Mouse (Mus musculus) liver, adult 2 months (tissue): ENCODE measurements at regions not wholly inside any gene's neighbourhood (a gene's known extent, or its start where the extent isn't known, plus 50 kb on each side); places are given as distances from the start of the nearest gene placed in this dataset.

ENCODE experiments used
- DNase-seq: peaks from one replicate; pipeline ENCODE4 v3.0.0-alpha.2; 2011; ENCODE audit warnings: low read depth, low spot score; ENCODE audit errors: extremely low read depth
- H3K27ac ChIP-seq: fragments of 200-500 bp; replicated peaks from 2 replicates; pipeline ENCODE4 v1.5.1; 2012; ENCODE audit warnings: low read depth, mild to moderate bottlenecking, control low read depth, inconsistent platforms, low read length; ENCODE audit not compliant: insufficient read depth
- H3K27me3 ChIP-seq: fragments of 200-500 bp; 2 replicates; pipeline ENCODE4 v1.6.1; 2012; ENCODE audit warnings: mild to moderate bottlenecking, moderate library complexity, low read length, inconsistent platforms; ENCODE audit not compliant: control insufficient read depth, insufficient read depth
- H3K36me3 ChIP-seq: fragments of 200-500 bp; 2 replicates; pipeline ENCODE4 v1.6.1; 2012; ENCODE audit warnings: low read length, inconsistent platforms; ENCODE audit not compliant: control insufficient read depth, insufficient read depth
- H3K4me1 ChIP-seq: fragments of 200-500 bp; 2 replicates; pipeline ENCODE4 v1.6.1; 2011; ENCODE audit warnings: low read length; ENCODE audit not compliant: control insufficient read depth, insufficient read depth
- H3K4me3 ChIP-seq: fragments of 200-500 bp; 2 replicates; pipeline ENCODE4 v1.5.1; 2011; ENCODE audit warnings: low read depth, mild to moderate bottlenecking, control low read depth, low read length, moderate library complexity; ENCODE audit not compliant: insufficient read depth
- H3K79me2 ChIP-seq: fragments of 200-500 bp; 2 replicates; pipeline ENCODE4 v1.6.1; 2012; ENCODE audit warnings: inconsistent platforms, mild to moderate bottlenecking, low read length, moderate library complexity; ENCODE audit not compliant: control insufficient read depth, insufficient read depth
- H3K9ac ChIP-seq: fragments of 200-500 bp; 2 replicates; pipeline ENCODE4 v1.6.1; 2012; ENCODE audit warnings: low read depth, mild to moderate bottlenecking, control low read depth, inconsistent platforms, low read length
- CTCF ChIP-seq: fragments of 200-500 bp; IDR thresholded peaks from 2 replicates; pipeline ENCODE4 v1.5.1; 2011; ENCODE audit warnings: low read depth, low read length, control low read depth
- POLR2A ChIP-seq: fragments of 200-500 bp; IDR thresholded peaks from 2 replicates; pipeline ENCODE4 v1.6.1; 2011; ENCODE audit warnings: low read length, control low read depth; ENCODE audit not compliant: insufficient read depth; ENCODE audit errors: extremely low read depth
- WGBS: fragments of 180-500 bp; shearing (Covaris S2); methylation state at CpG from one replicate; pipeline ENCODE4 v1.1.7; 2018; 5-methylcytosine and 5-hydroxymethylcytosine counted together

- H3K36me3 ChIP-seq: no peaks in the 10 kb centered on the region
- H3K27ac ChIP-seq: no peak overlapping the region
- H3K27me3 ChIP-seq: peaks cover 13% of the 10 kb centered on the region
- H3K4me1 ChIP-seq: no peaks in the 10 kb centered on the region
- H3K9ac ChIP-seq: no peak overlapping the region
- no peaks in the 10 kb centered on the region for H3K79me2 ChIP-seq
- no peak for TF ChIP-seq POLR2A
- WGBS: 6% methylated on average over 12 of the region's 12 CpGs
- no peak for DNase-seq
- no peak overlapping the region for H3K4me3 ChIP-seq
These were observed 1588.3 kb downstream of the 4930444P10Rik start for GRCm38 (mm10) chr1:14504767-14505343.

GRCm38 (mm10) chr1:14503881-14504742 lies 1589.0 kb downstream of the 4930444P10Rik start:
- no peak for DNase-seq
- 7% methylated on average over 17 of the region's 17 CpGs for whole genome bisulfite sequencing
- no peak overlapping the region for H3K9ac ChIP-seq
- peaks cover 13% of the 10 kb centered on the region for H3K27me3 ChIP-seq
- no peak overlapping the region for H3K27ac ChIP-seq
- no peaks in the 10 kb centered on the region for H3K36me3 ChIP-seq
- H3K79me2 ChIP-seq: no peaks in the 10 kb centered on the region
- TF ChIP-seq POLR2A (no peak), CTCF (no peak)
- no peak overlapping the region for H3K4me3 ChIP-seq
- H3K4me1 ChIP-seq: no peaks in the 10 kb centered on the region

GRCm38 (mm10) chr1:14503193-14503800 lies 1589.8 kb downstream of the 4930444P10Rik start:
- Histone ChIP-seq H3K4me3 (no peak overlapping the region), H3K79me2 (no peaks in the 10 kb centered on the region), H3K9ac (no peak overlapping the region), H3K27ac (no peak overlapping the region), H3K4me1 (no peaks in the 10 kb centered on the region), H3K36me3 (no peaks in the 10 kb centered on the region), H3K27me3 (peaks cover 13% of the 10 kb centered on the region)
- 37% methylated on average over 7 of the region's 7 CpGs for WGBS
- no peak for TF ChIP-seq CTCF
- no peak for DNase-seq

GRCm38 (mm10) chr1:14499105-14499504 lies 1594.0 kb downstream of the 4930444P10Rik start:
- Histone ChIP-seq H3K4me1 (no peaks in the 10 kb centered on the region), H3K36me3 (no peaks in the 10 kb centered on the region), H3K27me3 (0 out of 2 replicates have a peak, but pooled peaks cover 4% of the 10 kb centered on the region), H3K9ac (no peak overlapping the region), H3K4me3 (no peak overlapping the region), H3K27ac (no peak overlapping the region), H3K79me2 (no peaks in the 10 kb centered on the region)
- WGBS: 66% methylated on average over 1 of the region's 1 CpGs
- DNase-seq: no peak
- TF ChIP-seq CTCF: no peak
- TF ChIP-seq POLR2A: no peak

- DNase-seq: no peak
- Histone ChIP-seq H3K27ac (no peak overlapping the region), H3K27me3 (no peaks in the 10 kb centered on the region), H3K9ac (no peak overlapping the region), H3K36me3 (no peaks in the 10 kb centered on the region), H3K4me3 (no peak overlapping the region), H3K4me1 (no peaks in the 10 kb centered on the region), H3K79me2 (no peaks in the 10 kb centered on the region)
- TF ChIP-seq CTCF (no peak), POLR2A (no peak)
- WGBS: 66% methylated on average over 3 of the region's 3 CpGs
These were observed 1603.1 kb downstream of the 4930444P10Rik start for GRCm38 (mm10) chr1:14490026-14490425.

- WGBS: 57% methylated on average over 4 of the region's 4 CpGs
These were observed 1605.4 kb downstream of the 4930444P10Rik start for GRCm38 (mm10) chr1:14487708-14488127.

More at GRCm38 (mm10) chr1:14487708-14488127, 1605.4 kb downstream of the 4930444P10Rik start:
- Histone ChIP-seq H3K4me1 (no peaks in the 10 kb centered on the region), H3K9ac (no peak overlapping the region), H3K27ac (no peak overlapping the region), H3K36me3 (no peaks in the 10 kb centered on the region), H3K4me3 (no peak overlapping the region), H3K27me3 (no peaks in the 10 kb centered on the region), H3K79me2 (no peaks in the 10 kb centered on the region)
- no peak for DNase-seq
- TF ChIP-seq CTCF (no peak), POLR2A (no peak)
